Mouse (Mus musculus) myocyte (in vitro differentiated cells): ENCODE data around the gene Gab1.

Experiments
- MAX ChIP-seq: IDR thresholded peaks from one replicate; pipeline ENCODE4 v1.6.1; 2011; ENCODE audit warnings: low read depth, mild to moderate bottlenecking, control low read depth
- POLR2A ChIP-seq: IDR thresholded peaks from one replicate; pipeline ENCODE4 v1.6.1; 2011; ENCODE audit warnings: low read depth, mild to moderate bottlenecking, control low read depth, moderate library complexity; ENCODE audit not compliant: insufficient read length
- POLR2AphosphoS2 ChIP-seq: IDR thresholded peaks from one replicate; pipeline ENCODE4 v1.6.1; 2011; ENCODE audit warnings: low read depth, control low read depth; ENCODE audit not compliant: insufficient read length
- SRF ChIP-seq: IDR thresholded peaks from one replicate; pipeline ENCODE4 v1.6.1; 2011; ENCODE audit warnings: low read depth; ENCODE audit not compliant: control insufficient read depth, insufficient read length

GRCm38 (mm10) chr8:80847912-80848311 is 32.4 kb downstream of the Gab1 start:
- TF ChIP-seq POLR2AphosphoS2 (no peak), SRF (no peak), POLR2A (no peak), MAX (no peak)
